20 mouse cellular contexts compared by ENCODE assay signal in genomic region chr12:105807416-105807815, GRCm38 (mm10). TPM values are rescaled to one million over a fixed set of nuclear protein-coding genes. Genes with fewer than 3 reads are reported as not detected.
DNase-seq lines count a peak whose midpoint lies in the region; ATAC-seq and TF ChIP-seq lines count a peak whose summit lies in the region.
"Had no signal": no experiment of that assay in that cellular context is flagged by ENCODE, and none has a peak within 500 bp of the region (broad histone marks: within the 10 kb centered on the region; RNA-seq: fewer than 3 reads in every experiment).

No protein-coding gene starts in this region.

- no peak for TF ChIP-seq CTCF in intestine, postnatal 0 days (IDR thresholded peaks at IDR 0.05; ENCODE audit: low read depth)
- TF ChIP-seq CTCF in stomach, postnatal 0 days (IDR thresholded peaks at IDR 0.05; ENCODE audit: low read depth) = no peak

- peaks cover 65% of the 10 kb centered on the region for H3K36me3 ChIP-seq in intestine, postnatal 0 days (ENCODE audit: control insufficient read depth, insufficient read depth)
- peaks cover 3% of the 10 kb centered on the region; the same call in 1 of the 2 replicates for H3K36me3 ChIP-seq in intestine, embryonic 16.5 days (ENCODE audit: control insufficient read depth, insufficient read depth, low read length)
- peaks cover 13% of the 10 kb centered on the region; the same call in 1 of the 2 replicates for H3K36me3 ChIP-seq in stomach, postnatal 0 days (ENCODE audit: control insufficient read depth, insufficient read depth, low read length)

- no peak for TF ChIP-seq EP300 in stomach, postnatal 0 days (optimal IDR thresholded peaks at IDR 0.05)

- no peak for ATAC-seq in intestine, postnatal 0 days
- ATAC-seq in intestine, embryonic 16.5 days = no peak
- ATAC-seq in megakaryocyte progenitor cell, adult 5-6 weeks (replicated peaks; ENCODE audit: poor library complexity) = peak; percentile 32; the same call in 1 of the 2 replicates
- ATAC-seq in stomach, postnatal 0 days (ENCODE audit: low FRiP score, low TSS enrichment) = peak; percentile 61; the same call in 1 of the 2 replicates
- ATAC-seq: forebrain, embryonic 13.5 days; forebrain, embryonic 15.5 days; forebrain, postnatal 0 days; Patski had no signal

- H3K4me2 ChIP-seq in intestine, postnatal 0 days (replicated peaks; ENCODE audit: low read depth) = no peak overlapping the region
- no peak overlapping the region for H3K4me2 ChIP-seq in intestine, embryonic 16.5 days (ENCODE audit: low read depth, low read length)
- H3K4me2 ChIP-seq in stomach, postnatal 0 days (replicated peaks; ENCODE audit: low read depth) = no peak overlapping the region
- H3K4me2 ChIP-seq: embryonic facial prominence, embryonic 12.5 days; forebrain, embryonic 13.5 days; forebrain, embryonic 15.5 days had no signal

- no peaks in the 10 kb centered on the region for H3K27me3 ChIP-seq in intestine, postnatal 0 days (replicated peaks; ENCODE audit: control insufficient read depth, insufficient read depth, low read length)
- H3K27me3 ChIP-seq in intestine, embryonic 16.5 days (replicated peaks; ENCODE audit: control insufficient read depth, insufficient read depth, low read length) = no peaks in the 10 kb centered on the region
- H3K27me3 ChIP-seq in stomach, postnatal 0 days (ENCODE audit: control insufficient read depth, insufficient read depth, low read length) = no peaks in the 10 kb centered on the region
- H3K27me3 ChIP-seq: embryonic facial prominence, embryonic 12.5 days; forebrain, embryonic 13.5 days; forebrain, embryonic 15.5 days; Patski had no signal

- no peak overlapping the region for H3K9ac ChIP-seq in intestine, postnatal 0 days (ENCODE audit: low read depth, low read length)
- H3K9ac ChIP-seq in intestine, embryonic 16.5 days (ENCODE audit: low read depth, low read length) = no peak overlapping the region
- H3K9ac ChIP-seq in stomach, postnatal 0 days (ENCODE audit: low read length) = no peak overlapping the region
- H3K9ac ChIP-seq: embryonic facial prominence, embryonic 12.5 days; forebrain, embryonic 13.5 days; forebrain, embryonic 15.5 days; forebrain, postnatal 0 days had no signal

- peak overlapping the region; percentile 57 for H3K27ac ChIP-seq in intestine, postnatal 0 days (ENCODE audit: low read depth, low read length)
- no peak overlapping the region for H3K27ac ChIP-seq in intestine, embryonic 16.5 days (ENCODE audit: low read length)
- H3K27ac ChIP-seq in stomach, postnatal 0 days (replicated peaks) = no peak overlapping the region
- H3K27ac ChIP-seq: embryonic facial prominence, embryonic 10.5 days; embryonic facial prominence, embryonic 12.5 days; forebrain, embryonic 13.5 days; forebrain, embryonic 15.5 days had no signal

- no peak overlapping the region for H3K4me3 ChIP-seq in intestine, postnatal 0 days (ENCODE audit: low read depth, low read length)
- H3K4me3 ChIP-seq in intestine, embryonic 16.5 days (ENCODE audit: low read length) = no peak overlapping the region
- no peak overlapping the region for H3K4me3 ChIP-seq in stomach, postnatal 0 days (ENCODE audit: low read depth, low read length)
- H3K4me3 ChIP-seq: embryonic facial prominence, embryonic 10.5 days; embryonic facial prominence, embryonic 12.5 days; forebrain, embryonic 13.5 days; forebrain, embryonic 15.5 days had no signal

- no peaks in the 10 kb centered on the region for H3K9me3 ChIP-seq in intestine, postnatal 0 days (ENCODE audit: control insufficient read depth)
- H3K9me3 ChIP-seq in intestine, embryonic 16.5 days (ENCODE audit: control insufficient read depth, low read length) = no peaks in the 10 kb centered on the region
- no peaks in the 10 kb centered on the region for H3K9me3 ChIP-seq in stomach, postnatal 0 days (ENCODE audit: control insufficient read depth, low read length)
- H3K9me3 ChIP-seq: embryonic facial prominence, embryonic 10.5 days; embryonic facial prominence, embryonic 12.5 days; forebrain, embryonic 13.5 days; forebrain, embryonic 15.5 days had no signal

- no peaks in the 10 kb centered on the region for H3K4me1 ChIP-seq in intestine, postnatal 0 days (replicated peaks; ENCODE audit: control insufficient read depth, insufficient read depth, low read length)
- H3K4me1 ChIP-seq in intestine, embryonic 16.5 days (ENCODE audit: control insufficient read depth, insufficient read depth, low read length) = no peaks in the 10 kb centered on the region
- H3K4me1 ChIP-seq in stomach, postnatal 0 days (replicated peaks; ENCODE audit: control insufficient read depth, insufficient read depth) = no peaks in the 10 kb centered on the region
- H3K4me1 ChIP-seq: embryonic facial prominence, embryonic 10.5 days; embryonic facial prominence, embryonic 12.5 days; forebrain, embryonic 13.5 days; forebrain, embryonic 15.5 days had no signal

- DNase-seq in stomach, postnatal 0 days (ENCODE audit: low spot score) = peak; percentile 23
- DNase-seq in frontal cortex, postnatal 14 days (ENCODE audit: low spot score in 2 of 2) = no peak
- DNase-seq in T-cell, adult 2 months (ENCODE audit: low spot score) = no peak
- DNase-seq: adrenal gland, adult 2 months; adrenal gland, postnatal 10 days; adrenal gland, postnatal 25 days; cerebellum, adult 11 months; cerebellum, adult 18-20 months; cerebellum, adult 8-10 months; cerebellum, postnatal 10 days; cerebellum, postnatal 25 days; forebrain, postnatal 0 days had no signal

- 66% methylated on average over 7 of the region's 7 CpGs for WGBS in intestine, postnatal 0 days
- WGBS in intestine, embryonic 16.5 days = 83% methylated on average over 7 of the region's 7 CpGs
- 74% methylated on average over 7 of the region's 7 CpGs for WGBS in stomach, postnatal 0 days

RNA-seq across cellular contexts. Expression of gene Papola, which starts 22.9 kb away (rescaled TPM):
- polyA plus RNA-seq in intestine, postnatal 0 days (2015; fragmentation: Nextera tagmentation; extraction: Ambion mirVana) = 101 and 110 TPM in 2 replicates
- polyA plus RNA-seq in intestine, embryonic 16.5 days (2015; fragmentation: Nextera tagmentation; extraction: Ambion mirVana) = 154 and 164 TPM in 2 replicates
- 223 and 232 TPM in 2 replicates for total RNA-seq in megakaryocyte progenitor cell, adult 5-6 weeks (2015)
- 104 and 140 TPM in 2 replicates for total RNA-seq in megakaryocyte progenitor cell, adult 5-6 weeks (2017)
- polyA plus RNA-seq in stomach, postnatal 0 days (2015; fragmentation: Nextera tagmentation; extraction: Ambion mirVana) = 104 and 105 TPM in 2 replicates

Comparison
In these comparisons a context has a peak if more than half of its experiments do, and no peak if none do; other contexts are left out.
1. ATAC-seq: peak in megakaryocyte progenitor cell, adult 5-6 weeks (single experiment) and stomach, postnatal 0 days (single experiment); none in intestine, postnatal 0 days (single experiment) and intestine, embryonic 16.5 days (single experiment).